In the genomic region with DNA sequence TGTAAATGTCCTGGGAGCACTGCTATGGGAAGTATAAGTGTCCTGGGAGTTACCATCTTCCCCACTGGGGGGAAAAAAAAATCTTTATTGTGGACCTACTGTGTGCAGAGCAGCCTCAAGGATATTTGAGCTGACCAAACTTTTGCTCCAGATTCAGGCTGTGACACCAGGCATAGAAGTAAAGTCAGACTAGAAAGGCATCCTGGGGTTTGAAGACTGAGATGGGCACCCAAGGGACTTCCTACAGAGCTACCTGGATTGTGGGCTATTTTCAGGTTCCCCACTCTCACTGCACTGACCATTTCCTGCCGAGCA, we compare ENCODE assay signal across 23 mouse cellular contexts. TPM values are rescaled to one million over a fixed set of nuclear protein-coding genes. Genes with fewer than 3 reads are reported as not detected.
A peak's percentile ranks its signal among the peaks of the same experiment; 100 is the strongest.
DNase-seq lines count a peak whose midpoint lies in the region; ATAC-seq and TF ChIP-seq lines count a peak whose summit lies in the region.
"Had no signal": no experiment of that assay in that cellular context is flagged by ENCODE, and none has a peak within 500 bp of the region (broad histone marks: within the 10 kb centered on the region; RNA-seq: fewer than 3 reads in every experiment).

No protein-coding gene starts in this region.

- peaks cover 25% of the 10 kb centered on the region for H3K4me1 ChIP-seq in heart, adult 2 months (ENCODE audit: control insufficient read depth, insufficient read depth, low read length)
- H3K4me1 ChIP-seq in liver, embryonic 13.5 days (replicated peaks): peaks cover 45% of the 10 kb centered on the region
- peaks cover 28% of the 10 kb centered on the region for H3K4me1 ChIP-seq in liver, embryonic 11.5 days (replicated peaks; ENCODE audit: control insufficient read depth, insufficient read depth, low read length)
- H3K4me1 ChIP-seq in CH12.LX (ENCODE audit: control insufficient read depth in 1 of 2, insufficient read depth in 2 of 2) (peaks cover 3 to 27% of the 10 kb centered on the region in 2 experiments), MEL (ENCODE audit: control insufficient read depth in 1 of 2, insufficient read depth in 2 of 2, low read length in 2 of 2) (peaks cover 0 to 16% of the 10 kb centered on the region in 2 experiments)

- no peaks in the 10 kb centered on the region for H3K9me3 ChIP-seq in liver, embryonic 13.5 days (replicated peaks)
- no peaks in the 10 kb centered on the region for H3K9me3 ChIP-seq in liver, embryonic 11.5 days (ENCODE audit: control insufficient read depth, low read length)
- no peaks in the 10 kb centered on the region for H3K9me3 ChIP-seq in CH12.LX (replicated peaks; ENCODE audit: low read length)
- no peaks in the 10 kb centered on the region for H3K9me3 ChIP-seq in MEL (replicated peaks; ENCODE audit: insufficient read depth, low read length)
- H3K9me3 ChIP-seq: forebrain, embryonic 10.5 days; forebrain, embryonic 13.5 days; heart, embryonic 12.5 days; heart, embryonic 15.5 days had no signal

- intact Hi-C loops in heart, adult 2 months (cut with DNase I): no loop called here
- intact Hi-C loops in heart, postnatal 25 days (cut with DNase I): no loop called here

- H3K4me3 ChIP-seq in heart, adult 2 months: no peak overlapping the region
- no peak overlapping the region for H3K4me3 ChIP-seq in liver, embryonic 13.5 days (replicated peaks)
- no peak overlapping the region for H3K4me3 ChIP-seq in liver, embryonic 11.5 days (ENCODE audit: low read depth, low read length)
- no peak overlapping the region for H3K4me3 ChIP-seq in CH12.LX (replicated peaks in 1 of 3; ENCODE audit: low read depth in 2 of 3, low read length in 2 of 3, poor library complexity in 1 of 3)
- H3K4me3 ChIP-seq in MEL (ENCODE audit: control insufficient read depth in 1 of 2, insufficient read depth in 1 of 2, low read depth in 2 of 2, low read length in 2 of 2): no peak overlapping the region
- H3K4me3 ChIP-seq: forebrain, embryonic 13.5 days; heart, embryonic 12.5 days; heart, embryonic 15.5 days had no signal

- H3K27ac ChIP-seq in heart, adult 2 months: peak overlapping the region; percentile 99
- no peak overlapping the region for H3K27ac ChIP-seq in liver, embryonic 13.5 days
- no peak overlapping the region for H3K27ac ChIP-seq in liver, embryonic 11.5 days (ENCODE audit: low read depth, low read length)
- H3K27ac ChIP-seq in CH12.LX (ENCODE audit: insufficient read depth, low read depth) (no peak overlapping the region), MEL (ENCODE audit: control insufficient read depth, low read depth, low read length) (no peak overlapping the region)
- H3K27ac ChIP-seq: forebrain, embryonic 10.5 days; forebrain, embryonic 13.5 days; heart, embryonic 15.5 days; hindbrain, embryonic 14.5 days; hindbrain, postnatal 0 days had no signal

- no peak for TF ChIP-seq RAD21 in CH12.LX (IDR thresholded peaks at IDR 0.05; ENCODE audit: low read depth, low read length)
- TF ChIP-seq RAD21 in MEL (IDR thresholded peaks at IDR 0.05; ENCODE audit: low read depth, low read length): no peak

- no peak for TF ChIP-seq POLR2A in heart, adult 2 months (IDR thresholded peaks at IDR 0.05; ENCODE audit: insufficient read depth, low read depth, low read length)
- no peak for TF ChIP-seq POLR2A in CH12.LX (IDR thresholded peaks at IDR 0.05; ENCODE audit: low read depth, low read length)
- TF ChIP-seq POLR2A in MEL (IDR thresholded peaks at IDR 0.05; ENCODE audit: control insufficient read depth in 1 of 2, insufficient read depth in 1 of 2, low read depth in 1 of 2, low read length in 2 of 2, poor library complexity in 1 of 2): no peak

- in situ Hi-C loops in CH12.LX (cut with MboI; ENCODE audit: low pct_ligation_motif_present, low pct_unique_long_range_greater_than_20kb, low sequenced_read_pairs): loop anchor here (10.0 kb wide), 1 partner anchor 66 kb away; the partner anchor contains the start of gene Kifc3

- peaks cover 4% of the 10 kb centered on the region; the same call in 1 of the 2 replicates for H3K79me2 ChIP-seq in heart, adult 2 months (replicated peaks; ENCODE audit: control insufficient read depth, insufficient read depth, low read length)
- H3K79me2 ChIP-seq in CH12.LX (replicated peaks; ENCODE audit: control insufficient read depth, extremely low read depth, insufficient read depth, poor library complexity, severe bottlenecking) (no peaks in the 10 kb centered on the region), MEL (ENCODE audit: control insufficient read depth, insufficient read depth, low read length, poor library complexity) (peaks cover 2% of the 10 kb centered on the region; the same call in 1 of the 2 replicates)

- DNase-seq in heart, adult 2 months: no peak
- DNase-seq in heart, postnatal 25 days (ENCODE audit: low spot score): no peak
- DNase-seq in liver, embryonic 13.5 days: no peak
- no peak for DNase-seq in liver, embryonic 11.5 days (ENCODE audit: low spot score)
- DNase-seq in CH12.LX (ENCODE audit: extremely low read depth) (no peak), MEL (ENCODE audit: low read depth, low spot score) (no peak)
- no peak for DNase-seq in cerebellum, adult 11-12 months
- DNase-seq: adrenal gland, adult 2 months; adrenal gland, postnatal 14 days; cerebellum, adult 18-20 months; cerebellum, adult 9-10 months; gastrocnemius, postnatal 25 days; heart, postnatal 10 days had no signal

- H3K36me3 ChIP-seq in heart, adult 2 months (ENCODE audit: control insufficient read depth, insufficient read depth, low read length): peaks cover 5% of the 10 kb centered on the region
- H3K36me3 ChIP-seq in liver, embryonic 13.5 days: no peaks in the 10 kb centered on the region
- no peaks in the 10 kb centered on the region for H3K36me3 ChIP-seq in liver, embryonic 11.5 days (ENCODE audit: control insufficient read depth, insufficient read depth, low read length)
- H3K36me3 ChIP-seq in CH12.LX (replicated peaks in 1 of 2; ENCODE audit: control insufficient read depth in 1 of 2, insufficient read depth in 1 of 2, low read length in 1 of 2) (no peaks in the 10 kb centered on the region), MEL (ENCODE audit: control insufficient read depth in 1 of 2, insufficient read depth in 2 of 2, low read length in 2 of 2) (peaks cover 0 to 5% of the 10 kb centered on the region in 2 experiments; a peak in 1 of 4 replicates)
- H3K36me3 ChIP-seq: forebrain, embryonic 10.5 days had no signal

- TF ChIP-seq CTCF in heart, adult 2 months (IDR thresholded peaks at IDR 0.05): no peak
- no peak for TF ChIP-seq CTCF in CH12.LX (conservative IDR thresholded peaks at IDR 0.05 in 1 of 2, IDR thresholded peaks at IDR 0.05 in 1 of 2; ENCODE audit: low read depth in 2 of 2, low read length in 2 of 2)
- no peak for TF ChIP-seq CTCF in MEL (IDR thresholded peaks at IDR 0.05 in 2 of 3, conservative IDR thresholded peaks at IDR 0.05 in 1 of 3; ENCODE audit: control insufficient read depth in 1 of 3, insufficient read depth in 1 of 3, low read depth in 2 of 3, low read length in 3 of 3, poor library complexity in 1 of 3, severe bottlenecking in 1 of 3)

- no peak for TF ChIP-seq EP300 in heart, adult 2 months (IDR thresholded peaks at IDR 0.05; ENCODE audit: insufficient read depth, low read depth, low read length)
- TF ChIP-seq EP300 in CH12.LX (IDR thresholded peaks at IDR 0.05; ENCODE audit: low read length): no peak
- no peak for TF ChIP-seq EP300 in MEL (IDR thresholded peaks at IDR 0.05; ENCODE audit: low read depth in 1 of 2, low read length in 2 of 2)

- H3K9ac ChIP-seq in heart, adult 2 months (ENCODE audit: low read depth, low read length): no peak overlapping the region
- no peak overlapping the region for H3K9ac ChIP-seq in liver, embryonic 13.5 days
- H3K9ac ChIP-seq in liver, embryonic 11.5 days (ENCODE audit: low read depth, low read length): no peak overlapping the region
- H3K9ac ChIP-seq in CH12.LX (ENCODE audit: insufficient read depth, low read depth) (no peak overlapping the region), MEL (ENCODE audit: control insufficient read depth, low read depth, low read length, poor library complexity, severe bottlenecking) (no peak overlapping the region)
- H3K9ac ChIP-seq: forebrain, embryonic 13.5 days; heart, embryonic 12.5 days; heart, embryonic 15.5 days had no signal

- ATAC-seq in liver, embryonic 13.5 days (ENCODE audit: low read depth): no peak
- ATAC-seq in liver, embryonic 11.5 days (replicated peaks; ENCODE audit: low FRiP score): no peak
- ATAC-seq: CD4-positive, CD25-positive, alpha-beta regulatory T cell, adult 4 months; inflammation-experienced regulatory T-cells, adult 6 months; intestine, embryonic 16.5 days had no signal

- dilution Hi-C loops in CH12.LX (cut with MboI; ENCODE audit: extremely low pct_ligation_motif_present, extremely low pct_unique_long_range_greater_than_20kb, low sequenced_read_pairs): no loop called here

- WGBS in heart, adult 2 months: 31% methylated on average over 1 of the region's 1 CpGs
- 24% methylated on average over 1 of the region's 1 CpGs for WGBS in liver, embryonic 13.5 days (ENCODE audit: insufficient replicate concordance)
- 36% methylated on average over 1 of the region's 1 CpGs for WGBS in liver, embryonic 11.5 days

- H3K4me2 ChIP-seq in liver, embryonic 13.5 days: peak overlapping the region; percentile 50
- no peak overlapping the region for H3K4me2 ChIP-seq in liver, embryonic 11.5 days
- H3K4me2 ChIP-seq in CH12.LX (ENCODE audit: insufficient read depth, low read depth, poor library complexity, severe bottlenecking): no peak overlapping the region

- H3K27me3 ChIP-seq in heart, adult 2 months (ENCODE audit: control insufficient read depth, insufficient read depth, low read length): no peaks in the 10 kb centered on the region
- peaks cover 66% of the 10 kb centered on the region for H3K27me3 ChIP-seq in liver, embryonic 13.5 days
- H3K27me3 ChIP-seq in liver, embryonic 11.5 days (replicated peaks; ENCODE audit: control insufficient read depth, insufficient read depth, low read length): peaks cover 35% of the 10 kb centered on the region
- no peaks in the 10 kb centered on the region for H3K27me3 ChIP-seq in CH12.LX (replicated peaks)
- H3K27me3 ChIP-seq in MEL (ENCODE audit: control insufficient read depth in 1 of 2, insufficient read depth in 2 of 2, low read length in 2 of 2): no peaks in the 10 kb centered on the region
- H3K27me3 ChIP-seq: heart, embryonic 15.5 days; Patski had no signal

TF ChIP-seq in MEL, 35 proteins besides CTCF, POLR2A, EP300 and RAD21 (continues in another document):
- no peak for TF ChIP-seq E2F4 (IDR thresholded peaks at IDR 0.05; ENCODE audit: borderline replicate concordance, low read depth, low read length)

RNA-seq across cellular contexts. Expression of gene Katnb1, which starts 58.0 kb away (rescaled TPM):
- total RNA-seq in heart, adult 2 months (2021): 1 to 10 TPM; 4.5 to 5.9 TPM
- 8.7 and 9.1 TPM in 2 replicates for polyA plus RNA-seq in heart, adult 2 months (2012; rRNA removed)
- total RNA-seq in heart, postnatal 25 days (2021): 1 to 10 TPM; 5.5 to 6.8 TPM
- 14.8 and 15.4 TPM in 2 replicates for polyA plus RNA-seq in liver, embryonic 13.5 days (2015; fragmentation: Nextera tagmentation; extraction: Ambion mirVana)
- polyA plus RNA-seq in liver, embryonic 11.5 days (2014; fragmentation: Nextera tagmentation; extraction: Ambion mirVana): 25.1 and 26.6 TPM in 2 replicates
- total RNA-seq in CH12.LX (2012; rRNA removed): 17.3 and 19.8 TPM in 2 replicates
- total RNA-seq in CH12.LX (2014; rRNA removed): 8.9 and 9.8 TPM in 2 replicates
- polyA plus RNA-seq in CH12.LX (2012; ENCODE audit: insufficient read length, low read depth): 13.1 and 14.1 TPM in 2 replicates
- 13.6 and 14.2 TPM in 2 replicates for total RNA-seq in MEL (2012; rRNA removed)
- 10 to 100 TPM in 1 of 2 experiments, not detected in 1; 23.8 TPM for polyA plus RNA-seq in MEL (2012; ENCODE audit: insufficient read depth in 1 of 2, insufficient read length in 2 of 2, low read depth in 1 of 2, low replicate concordance in 2 of 2, missing spikeins in 1 of 2)
